Mouse (Mus musculus) stomach, embryonic 14.5 days (tissue): ENCODE results near the gene Ttc17. TPM values are rescaled to one million over a fixed set of nuclear protein-coding genes. Genes with fewer than 3 reads are reported as not detected.

Experiments
- ATAC-seq: fragments of 200-750 bp; cut with Nextera tagmentation; 2 replicates; pipeline ENCODE4 v1.8.0; 2017; ENCODE audit warnings: low read depth, moderate TSS enrichment; ENCODE audit not compliant: insufficient number of reproducible peaks, insufficient read depth, low FRiP score
- H3K27ac ChIP-seq: fragments of 300-500 bp; sonication (generic); 2 replicates; pipeline ENCODE4 v1.5.1; 2014; ENCODE audit warnings: mild to moderate bottlenecking, low read length, moderate library complexity, mixed read lengths
- H3K27me3 ChIP-seq: fragments of 300-500 bp; sonication (generic); 2 replicates; pipeline ENCODE4 v1.6.1; 2014; ENCODE audit warnings: low read length, control low read depth, mixed read lengths; ENCODE audit not compliant: control insufficient read depth, insufficient read depth
- H3K36me3 ChIP-seq: fragments of 300-500 bp; sonication (generic); 2 replicates; pipeline ENCODE4 v1.6.1; 2014; ENCODE audit warnings: mild to moderate bottlenecking, control low read depth, low read length, moderate library complexity, mixed read lengths; ENCODE audit not compliant: control insufficient read depth, insufficient read depth
- H3K4me1 ChIP-seq: fragments of 300-500 bp; sonication (generic); 2 replicates; pipeline ENCODE4 v1.6.1; 2014; ENCODE audit warnings: low read length, control low read depth, mixed read lengths; ENCODE audit not compliant: control insufficient read depth, insufficient read depth
- H3K4me2 ChIP-seq: fragments of 300-500 bp; sonication (generic); replicated peaks from 2 replicates; pipeline ENCODE4 v1.6.1; 2014; ENCODE audit warnings: low read depth, low read length, control low read depth
- H3K4me3 ChIP-seq: fragments of 300-500 bp; sonication (generic); 2 replicates; pipeline ENCODE4 v1.5.1; 2014; ENCODE audit warnings: low read depth, low read length, control low read depth
- H3K9ac ChIP-seq: fragments of 300-500 bp; sonication (generic); replicated peaks from 2 replicates; pipeline ENCODE4 v1.6.1; 2014; ENCODE audit warnings: low read depth, mild to moderate bottlenecking, control low read depth, low read length, moderate library complexity, mixed read lengths
- H3K9me3 ChIP-seq: fragments of 300-500 bp; sonication (generic); 2 replicates; pipeline ENCODE4 v1.6.1; 2016; ENCODE audit warnings: low read depth, low read length, control low read depth; ENCODE audit not compliant: control insufficient read depth
- WGBS: fragments of 180-500 bp; shearing (Covaris S2); extraction: QIAGEN DNeasy Blood & Tissue Kit; methylation state at CpG from one replicate; pipeline ENCODE4 v1.1.7; 2014; 5-methylcytosine and 5-hydroxymethylcytosine counted together
- polyA plus RNA-seq: library from polyadenylated mRNA; unstranded; fragments of >200 nt; fragmentation: Nextera tagmentation; extraction: Ambion mirVana; gene quantifications from 2 replicates; pipeline ENCODE4 v1.2.1, GENCODE M21; 2014

Gene Ttc17
- polyA plus RNA-seq, result 18.8 and 21.6 TPM in 2 replicates

DNA sequence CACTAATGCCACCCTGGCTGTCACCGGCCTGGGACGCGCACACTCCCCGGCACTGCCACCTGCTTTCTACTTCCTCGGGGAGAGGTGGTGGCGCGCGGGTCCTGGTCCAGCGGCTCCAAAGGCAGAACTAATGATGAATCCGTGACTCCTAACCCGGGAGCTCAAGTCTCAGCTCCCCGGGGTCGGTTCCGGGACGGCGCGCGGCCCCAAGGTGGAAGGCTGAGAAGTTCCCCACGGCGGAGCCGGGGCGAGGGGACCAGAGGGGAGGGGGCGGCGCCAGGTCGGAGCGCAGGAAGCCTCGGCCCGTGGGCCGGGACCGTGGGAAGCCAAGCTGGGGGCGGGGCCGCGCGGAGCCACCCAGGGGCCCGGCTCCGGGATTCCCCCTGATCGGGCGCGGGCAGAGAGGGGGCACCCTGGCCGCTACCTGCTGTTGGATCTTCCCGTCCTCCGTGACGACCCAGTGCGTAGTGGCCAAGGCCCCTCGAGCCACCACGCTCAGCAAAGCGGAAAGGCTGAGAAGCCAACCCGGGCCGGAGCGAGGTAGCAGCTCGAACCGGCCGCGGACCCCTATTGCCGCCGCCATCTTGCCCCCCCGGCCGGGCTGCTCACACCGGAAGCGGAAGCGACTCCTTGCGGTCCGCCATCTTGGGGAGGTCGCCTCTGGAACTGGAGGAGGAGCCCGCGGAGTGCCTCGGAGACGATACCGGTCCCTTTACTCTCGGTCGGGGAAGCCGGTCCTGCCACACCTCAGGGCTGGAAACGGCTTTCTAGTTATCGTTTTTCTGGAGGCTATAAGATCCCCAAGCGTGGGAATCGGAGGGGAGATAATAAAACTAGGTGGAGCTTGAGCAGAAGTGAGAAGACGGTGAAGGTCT lies at the start of gene Ttc17:
Ttc17 (minus strand) TSS at position 607 of the 875 bp plus-strand sequence.
- Histone ChIP-seq H3K4me1 (peaks cover 12% of the 10 kb centered on the region; the same call in 1 of the 2 replicates), H3K36me3 (peaks cover 9% of the 10 kb centered on the region; the same call in 1 of the 2 replicates), H3K4me2 (peak within 1 kb of the TSS; percentile 65), H3K27me3 (no peaks in the 10 kb centered on the region), H3K9ac (peak within 1 kb of the TSS; percentile 82), H3K9me3 (no peaks in the 10 kb centered on the region), H3K27ac (peak within 1 kb of the TSS; percentile 89), H3K4me3 (peak within 1 kb of the TSS; percentile 91)
- ATAC-seq, result peak; percentile 96
- WGBS, result under 1% methylated on average over 77 of the region's 77 CpGs

DNA sequence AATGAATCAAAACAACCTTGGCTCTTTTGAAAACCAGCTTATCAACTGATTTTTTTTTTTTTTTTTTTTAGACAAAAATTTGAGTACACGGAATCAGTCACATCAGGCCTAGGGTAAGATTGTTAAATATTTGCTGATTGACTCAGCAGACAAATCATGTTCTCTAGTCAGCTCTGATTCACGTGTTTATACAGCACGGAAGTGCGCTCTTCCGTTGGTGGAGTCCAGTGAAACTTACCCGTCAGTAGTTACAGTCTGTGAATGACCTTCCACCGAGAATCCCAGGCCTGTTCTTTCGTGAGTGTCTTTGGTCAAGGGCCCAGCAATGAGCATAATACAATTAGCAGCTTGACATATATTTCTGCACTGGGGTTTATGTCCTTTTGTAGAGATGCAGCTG lies 43.2 kb upstream of the Ttc17 start:
- Histone ChIP-seq H3K27me3 (no peaks in the 10 kb centered on the region), H3K27ac (no peak overlapping the region), H3K4me1 (no peaks in the 10 kb centered on the region), H3K9me3 (no peaks in the 10 kb centered on the region), H3K4me3 (no peak overlapping the region), H3K36me3 (no peaks in the 10 kb centered on the region), H3K4me2 (no peak overlapping the region), H3K9ac (no peak overlapping the region)
- ATAC-seq, result no peak
- WGBS, result 76% methylated on average over 8 of the region's 8 CpGs

DNA sequence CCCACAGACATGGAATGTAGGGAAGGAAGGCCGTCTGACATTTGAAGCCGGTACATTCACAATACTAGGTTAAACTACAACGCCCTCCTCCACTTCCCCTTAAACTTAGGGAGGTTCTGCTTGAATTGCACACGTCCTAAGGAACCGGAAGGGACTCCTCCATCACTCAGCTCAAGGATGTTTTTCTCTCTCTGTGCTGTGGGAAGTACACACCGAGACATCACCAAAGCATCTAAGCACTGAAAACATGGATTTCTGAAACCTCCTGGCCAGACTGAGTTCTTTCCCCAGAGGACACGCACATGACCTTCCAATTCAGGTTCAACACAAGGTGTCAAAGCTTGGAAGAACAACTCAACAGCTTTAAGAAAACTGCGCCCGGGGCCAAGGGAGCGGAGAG lies 30.5 kb upstream of the Ttc17 start:
- ATAC-seq, result no peak
- Histone ChIP-seq H3K4me1 (peaks cover 14% of the 10 kb centered on the region), H3K9ac (peak overlapping the region; percentile 95), H3K36me3 (no peaks in the 10 kb centered on the region), H3K27ac (peak overlapping the region; percentile 81; the same call in 1 of the 2 replicates), H3K4me3 (peak overlapping the region; percentile 98), H3K9me3 (no peaks in the 10 kb centered on the region), H3K4me2 (peak overlapping the region; percentile 93), H3K27me3 (no peaks in the 10 kb centered on the region)
- WGBS, result 1% methylated on average over 10 of the region's 10 CpGs

DNA sequence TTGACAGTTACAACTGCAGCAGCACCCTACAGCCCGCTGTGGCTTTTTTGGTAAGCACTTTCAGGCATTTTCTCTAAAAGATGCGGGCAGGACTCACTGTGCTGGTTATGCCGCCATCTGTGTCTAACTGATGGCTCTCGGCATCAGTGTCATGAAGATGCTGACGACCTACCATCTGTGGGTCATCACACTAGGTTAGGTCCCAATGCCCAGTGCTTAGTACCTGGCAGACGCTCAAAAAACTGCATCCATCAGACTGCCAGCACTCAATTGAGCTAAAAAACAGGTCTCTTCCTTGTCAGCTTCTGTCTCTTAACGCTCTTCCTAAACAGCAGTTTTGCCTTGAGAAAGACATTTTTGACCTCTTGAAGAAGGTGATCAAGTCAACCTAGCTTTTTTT lies 29.0 kb upstream of the Ttc17 start:
- Histone ChIP-seq H3K27me3 (no peaks in the 10 kb centered on the region), H3K4me2 (no peak overlapping the region), H3K4me3 (no peak overlapping the region), H3K27ac (no peak overlapping the region), H3K36me3 (no peaks in the 10 kb centered on the region), H3K9me3 (no peaks in the 10 kb centered on the region), H3K9ac (no peak overlapping the region), H3K4me1 (peaks cover 14% of the 10 kb centered on the region)
- no peak for ATAC-seq
- WGBS, result 79% methylated on average over 7 of the region's 7 CpGs

DNA sequence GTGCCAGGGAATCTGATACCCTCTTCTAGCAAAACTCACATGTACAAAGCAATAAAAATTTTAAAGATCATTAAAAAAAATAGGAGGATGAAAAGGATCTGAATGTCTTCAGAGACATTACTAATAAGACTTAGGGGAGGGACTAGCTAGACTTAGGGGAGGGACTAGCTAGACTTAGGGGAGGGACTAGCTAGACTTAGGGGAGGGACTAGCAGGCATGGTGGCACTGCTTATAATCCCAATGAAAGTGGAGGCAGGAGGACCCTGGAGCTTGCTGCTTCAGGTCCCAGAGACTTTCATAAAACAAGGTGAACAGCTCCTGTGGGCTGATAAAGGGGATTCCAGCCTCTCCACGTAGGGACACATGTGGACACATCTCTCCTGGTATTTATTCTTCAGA lies 28.3 kb upstream of the Ttc17 start:
- peaks cover 14% of the 10 kb centered on the region for H3K4me1 ChIP-seq
- H3K4me3 ChIP-seq, result no peak overlapping the region
- no peak overlapping the region for H3K9ac ChIP-seq
- ATAC-seq, result no peak
- no peak overlapping the region for H3K27ac ChIP-seq
- no peaks in the 10 kb centered on the region for H3K36me3 ChIP-seq
- no peak overlapping the region for H3K4me2 ChIP-seq
- H3K27me3 ChIP-seq, result no peaks in the 10 kb centered on the region
- no peaks in the 10 kb centered on the region for H3K9me3 ChIP-seq
- 63% methylated on average over 1 of the region's 1 CpGs for WGBS

DNA sequence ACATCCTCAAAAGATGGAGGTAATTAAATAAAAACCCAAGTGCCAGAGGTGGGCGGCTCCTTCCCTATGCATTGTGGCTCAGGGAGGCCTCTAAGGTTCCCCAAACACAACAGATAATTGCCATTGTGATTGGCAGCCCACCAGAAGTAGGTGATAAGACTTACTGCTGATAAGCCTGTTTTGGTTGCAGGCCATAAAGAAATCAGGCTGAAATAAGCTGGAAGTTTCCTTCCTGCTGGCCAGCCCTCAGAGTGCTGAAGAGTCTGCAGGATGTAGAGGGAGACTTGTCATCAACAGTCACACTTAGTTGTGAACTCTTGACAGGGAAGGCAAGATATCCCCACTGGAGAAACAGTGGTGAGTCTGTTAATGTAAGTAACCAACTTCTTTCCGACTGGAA lies 25.7 kb upstream of the Ttc17 start:
- 51% methylated on average over 2 of the region's 2 CpGs for WGBS
- Histone ChIP-seq H3K27me3 (no peaks in the 10 kb centered on the region), H3K27ac (no peak overlapping the region), H3K4me1 (peaks cover 14% of the 10 kb centered on the region), H3K4me2 (no peak overlapping the region), H3K4me3 (no peak overlapping the region), H3K9me3 (no peaks in the 10 kb centered on the region), H3K9ac (no peak overlapping the region), H3K36me3 (peaks cover 6% of the 10 kb centered on the region; the same call in 1 of the 2 replicates)
- ATAC-seq, result no peak

DNA sequence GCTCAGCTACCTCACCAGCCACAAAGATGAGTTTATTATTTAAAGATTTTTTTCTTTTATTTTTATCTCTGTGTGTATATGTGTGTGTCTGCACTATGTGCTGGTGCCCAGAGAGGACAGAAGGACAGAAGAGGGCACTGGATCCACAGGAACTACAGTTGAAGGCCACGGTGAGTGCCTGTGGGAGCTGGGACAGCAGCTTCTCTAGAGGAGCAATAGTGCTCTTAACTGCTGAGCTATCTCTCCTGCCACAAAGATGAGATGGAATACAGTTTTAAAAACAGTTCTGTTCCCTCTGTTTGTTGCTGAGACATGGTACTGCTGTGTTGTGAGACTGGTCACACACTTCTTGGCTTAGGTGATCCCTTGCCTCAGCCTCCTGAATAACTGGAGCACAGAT lies 22.0 kb upstream of the Ttc17 start:
- no peaks in the 10 kb centered on the region for H3K9me3 ChIP-seq
- no peaks in the 10 kb centered on the region for H3K27me3 ChIP-seq
- WGBS, result 100% methylated on average over 1 of the region's 1 CpGs
- H3K4me1 ChIP-seq, result no peaks in the 10 kb centered on the region
- no peak for ATAC-seq
- no peak overlapping the region for H3K27ac ChIP-seq
- no peak overlapping the region for H3K4me3 ChIP-seq
- H3K36me3 ChIP-seq, result peaks cover 36% of the 10 kb centered on the region
- H3K4me2 ChIP-seq, result no peak overlapping the region
- no peak overlapping the region for H3K9ac ChIP-seq

DNA sequence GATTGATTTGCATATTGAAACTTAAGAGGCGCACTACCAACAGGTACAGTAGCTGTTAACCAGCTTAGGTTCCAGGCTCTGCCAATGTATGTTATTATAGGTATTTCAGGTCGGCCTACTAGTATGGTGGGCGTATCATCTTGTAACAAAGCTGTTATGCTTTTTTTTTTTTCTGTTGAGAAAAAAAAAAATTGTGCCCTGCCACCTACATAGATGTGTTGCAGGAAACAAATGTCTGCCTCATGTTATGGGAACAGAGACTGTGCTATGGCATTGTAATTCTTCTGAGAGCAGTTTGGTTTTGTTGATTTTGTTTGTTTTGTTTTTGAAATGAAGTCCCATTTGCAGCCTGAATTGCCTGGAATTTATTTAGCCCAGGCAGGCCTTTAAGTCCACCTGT lies 952 bp upstream of the Ttc17 start:
- peak overlapping the region; percentile 62 for H3K4me2 ChIP-seq
- 19% methylated on average over 3 of the region's 3 CpGs for WGBS
- H3K27ac ChIP-seq, result no peak overlapping the region
- 0 out of 2 replicates have a peak overlapping the region, but pooled peaks have one; percentile 82 for H3K9ac ChIP-seq
- H3K4me1 ChIP-seq, result peaks cover 12% of the 10 kb centered on the region; the same call in 1 of the 2 replicates
- H3K9me3 ChIP-seq, result no peaks in the 10 kb centered on the region
- no peaks in the 10 kb centered on the region for H3K27me3 ChIP-seq
- peak overlapping the region; percentile 91 for H3K4me3 ChIP-seq
- ATAC-seq, result no peak
- peaks cover 14% of the 10 kb centered on the region; the same call in 1 of the 2 replicates for H3K36me3 ChIP-seq
